Mouse (Mus musculus): ENCODE data around the gene Sipa1l3.

Gene Sipa1l3

DNA sequence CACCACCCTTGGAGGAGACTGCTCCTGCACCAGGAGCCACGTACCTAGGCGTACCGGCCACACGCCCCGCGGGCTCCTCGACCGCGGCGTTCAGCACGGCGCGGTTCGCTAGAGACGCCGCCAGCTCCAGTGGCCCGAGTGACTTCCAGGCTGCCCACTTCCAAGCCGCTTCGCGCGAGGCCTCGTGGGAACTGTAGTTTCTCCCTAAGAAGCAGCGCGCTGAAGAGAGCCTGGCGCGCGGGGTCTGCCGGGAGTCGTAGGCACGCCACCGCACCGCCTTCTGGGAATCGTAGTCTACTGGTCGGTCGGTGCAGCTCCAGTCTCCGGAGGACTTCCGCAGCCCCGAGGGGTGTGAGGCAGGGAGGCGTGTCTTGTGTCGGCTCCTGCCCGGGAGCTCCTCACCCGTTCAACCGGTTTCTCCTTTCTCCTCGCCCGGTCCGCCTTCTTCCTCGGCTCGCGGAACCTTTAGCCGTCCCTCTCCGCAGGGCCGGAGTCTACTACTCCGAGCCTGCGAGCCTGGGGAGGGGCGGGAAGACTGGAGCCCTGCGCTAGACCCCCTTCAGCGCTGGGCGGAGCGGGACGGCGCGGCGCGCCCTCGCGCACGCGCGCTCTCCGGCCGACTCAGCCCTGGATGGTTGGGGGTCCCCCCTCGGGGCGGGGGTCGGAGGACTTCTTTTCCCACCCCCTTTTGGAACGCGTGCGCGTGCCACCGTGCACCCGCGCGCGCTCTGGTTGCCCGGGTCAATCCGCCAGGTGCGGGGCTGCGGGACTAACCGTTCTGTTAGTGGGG lies at the start of gene Sipa1l3:
Sipa1l3 (minus strand) TSS at position 221 of the 790 bp plus-strand sequence.
- peak; percentile 98 to 99 for DNase-seq

- no peak for DNase-seq
Measured at GRCm38 (mm10) chr7:29563006-29563405, 44.6 kb upstream of the Sipa1l3 start.

- DNase-seq = no peak
Measured at GRCm38 (mm10) chr7:29561046-29561445, 42.6 kb upstream of the Sipa1l3 start.

- peak in 1 of 2 experiments; percentile 5 for DNase-seq
Measured at GRCm38 (mm10) chr7:29559290-29559689, 40.8 kb upstream of the Sipa1l3 start.

GRCm38 (mm10) chr7:29558744-29559143 lies 40.3 kb upstream of the Sipa1l3 start:
- DNase-seq = no peak

DNA sequence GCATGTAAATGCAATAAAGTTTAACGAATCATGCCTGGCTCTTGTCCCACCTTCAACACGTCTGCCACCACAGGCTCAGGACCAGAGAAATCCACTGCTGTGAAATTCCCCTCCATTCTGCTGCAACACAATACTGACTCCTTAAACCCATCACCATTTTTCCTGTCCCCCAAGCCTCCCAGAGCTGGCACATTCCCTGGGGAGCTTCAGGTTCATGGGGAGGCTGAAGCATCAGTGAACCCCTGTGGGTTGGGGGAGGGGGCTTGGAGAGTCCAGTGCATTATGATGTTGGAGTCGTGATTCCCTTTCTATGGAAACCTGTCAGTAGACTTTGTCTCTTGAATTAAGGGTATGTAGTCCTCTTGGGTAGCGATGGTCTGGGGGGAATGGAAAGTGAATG lies 37.8 kb upstream of the Sipa1l3 start:
- DNase-seq = no peak

DNA sequence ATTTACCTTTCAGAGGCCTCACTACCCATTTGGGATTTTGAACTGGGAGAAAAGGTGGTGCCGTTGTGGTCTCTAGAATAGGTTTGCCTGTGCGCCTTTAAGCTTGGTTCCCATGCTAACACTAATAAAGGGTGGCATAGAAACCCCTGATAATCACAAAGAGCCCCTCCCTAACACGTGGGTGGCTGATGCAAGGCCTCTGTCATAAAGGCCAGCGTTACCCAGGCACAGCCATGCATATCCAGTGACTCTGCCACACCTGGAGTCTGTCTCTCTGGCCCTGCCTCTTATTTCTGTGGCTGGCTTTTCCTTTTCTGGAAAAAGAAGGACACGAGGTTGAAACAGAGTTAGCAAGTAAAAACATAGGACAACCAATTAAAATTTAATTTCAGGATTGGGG lies 37.1 kb upstream of the Sipa1l3 start:
- no peak for DNase-seq

- DNase-seq = no peak
Measured at GRCm38 (mm10) chr7:29555051-29555450, 36.6 kb upstream of the Sipa1l3 start.

DNA sequence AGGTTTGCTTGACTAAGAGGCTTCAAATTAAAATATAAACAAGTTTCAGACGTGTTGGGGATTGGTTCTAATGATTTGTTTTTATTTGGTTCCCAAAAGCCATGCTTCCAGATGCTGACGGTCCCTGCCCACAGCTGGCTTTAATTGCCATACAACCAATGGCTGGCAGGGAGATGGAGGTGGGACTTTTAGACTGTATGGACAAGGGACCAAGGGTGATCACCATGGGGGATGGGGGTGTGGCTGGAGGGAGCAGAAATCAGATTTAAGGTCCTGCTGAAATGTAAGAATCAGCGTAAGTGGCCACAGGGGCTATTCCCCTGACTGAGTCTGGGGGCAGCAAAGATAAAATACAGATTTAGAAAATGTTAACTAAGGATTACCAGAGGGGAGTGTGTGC lies 32.2 kb upstream of the Sipa1l3 start:
- DNase-seq = no peak

- DNase-seq = no peak
Measured at GRCm38 (mm10) chr7:29541608-29542007, 23.2 kb upstream of the Sipa1l3 start.

- no peak for DNase-seq
Measured at GRCm38 (mm10) chr7:29541186-29541585, 22.7 kb upstream of the Sipa1l3 start.

- no peak for DNase-seq
Measured at GRCm38 (mm10) chr7:29540631-29541030, 22.2 kb upstream of the Sipa1l3 start.

DNA sequence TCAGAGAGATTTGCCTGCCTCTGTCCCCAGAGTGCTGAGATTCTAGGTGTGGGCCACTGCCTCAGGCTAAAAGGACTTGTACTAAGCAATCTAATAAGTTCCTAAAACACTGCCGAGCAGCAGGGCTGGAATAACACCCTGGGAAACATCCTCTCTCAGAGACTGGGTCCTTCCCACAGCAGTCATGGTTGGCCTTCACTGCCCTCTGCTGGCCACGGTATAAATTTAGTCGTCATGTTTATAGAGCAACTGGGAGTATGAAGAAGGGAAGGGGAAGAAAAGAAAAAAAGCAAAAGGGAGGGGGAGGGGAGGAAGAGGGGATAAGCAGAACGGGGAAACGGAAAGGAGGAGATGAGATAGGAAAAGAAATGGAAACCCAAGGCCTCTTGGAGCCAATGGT lies 5.3 kb upstream of the Sipa1l3 start:
- peak; percentile 70 to 86 for DNase-seq

- DNase-seq = peak; percentile 81 to 86
Measured at GRCm38 (mm10) chr7:29521841-29522575, 3.6 kb upstream of the Sipa1l3 start.

- no peak for DNase-seq
Measured at GRCm38 (mm10) chr7:29521365-29521764, 2.9 kb upstream of the Sipa1l3 start.

- DNase-seq = no peak
Measured at GRCm38 (mm10) chr7:29520794-29521193, 2.4 kb upstream of the Sipa1l3 start.

GRCm38 (mm10) chr7:29519211-29519550 lies 740 bp upstream of the Sipa1l3 start:
- DNase-seq = peak in 1 of 2 experiments; percentile 46

DNA sequence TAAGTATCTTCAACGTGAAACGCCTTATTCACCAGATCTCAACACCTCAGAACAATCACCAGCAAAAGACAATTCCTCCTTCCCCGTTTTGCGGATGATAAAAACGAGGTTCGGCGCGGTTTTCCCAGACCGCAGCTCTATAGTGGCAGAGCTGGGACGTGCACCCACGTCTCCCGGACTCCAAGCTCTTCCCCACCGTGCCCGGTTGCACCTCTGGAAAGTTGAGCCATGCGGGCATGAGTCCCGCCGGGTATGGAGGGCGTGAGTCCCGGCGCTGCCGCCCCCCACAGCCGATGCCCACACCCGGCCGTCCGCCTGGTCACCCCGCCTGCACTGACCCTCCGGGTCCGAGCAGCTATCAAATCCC lies 404 bp downstream of the Sipa1l3 start:
- no peak for DNase-seq

DNA sequence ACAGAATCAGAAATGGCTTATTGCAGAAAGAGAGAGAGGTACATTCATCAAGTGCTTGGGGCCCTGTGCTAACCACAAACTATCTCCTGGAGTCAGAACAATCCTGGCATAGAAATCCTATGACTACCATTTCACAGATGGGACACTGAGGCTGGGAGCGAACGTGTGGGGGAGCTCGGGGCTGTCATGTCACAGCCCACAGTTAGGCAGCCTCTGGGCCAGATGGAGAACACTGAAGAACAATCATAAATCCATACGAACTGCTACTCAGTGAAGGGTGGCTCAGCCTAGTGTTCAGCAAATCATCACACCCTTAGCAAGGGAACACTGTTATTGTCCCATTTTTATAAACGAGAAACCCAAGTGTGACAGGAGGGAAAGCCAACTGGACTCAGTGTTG lies 1.3 kb downstream of the Sipa1l3 start:
- no peak for DNase-seq

DNA sequence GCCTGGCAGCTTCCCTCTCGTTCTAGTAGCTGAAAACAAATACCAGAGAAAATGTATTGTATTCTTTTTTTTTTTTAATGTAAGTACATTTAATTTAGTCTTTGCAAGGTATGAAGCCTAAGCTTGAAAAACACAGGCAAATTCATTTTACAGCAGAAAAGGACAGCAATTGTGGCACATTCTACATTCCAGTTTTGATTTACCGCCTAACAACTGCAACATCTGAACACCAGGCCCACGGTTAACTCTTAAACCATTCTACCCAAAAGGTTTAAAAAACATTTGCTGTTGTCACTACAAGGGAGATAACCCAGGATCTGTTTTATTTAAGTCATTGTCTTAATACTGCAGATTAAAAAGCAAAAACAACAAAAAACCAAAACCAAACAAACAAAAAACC lies 2.8 kb downstream of the Sipa1l3 start:
- no peak for DNase-seq

DNA sequence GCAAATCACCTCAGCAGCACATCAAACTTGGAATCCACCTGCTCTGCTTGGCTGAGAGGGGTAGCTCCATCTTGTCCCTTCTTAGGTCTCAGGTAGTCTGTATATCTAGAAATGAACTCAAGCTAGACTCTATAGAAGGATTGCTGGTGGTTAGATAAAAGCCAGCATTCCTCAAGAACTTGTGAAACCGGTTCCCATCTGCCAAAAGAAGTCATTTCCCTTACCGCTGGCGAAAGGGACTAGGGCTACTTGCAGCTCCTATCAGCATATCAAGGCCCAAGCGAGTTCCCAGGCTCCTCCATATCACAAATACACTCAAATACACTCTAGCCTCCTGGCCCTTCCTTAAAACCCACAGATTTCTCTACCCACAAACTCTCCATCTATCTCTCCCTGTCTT lies 5.7 kb downstream of the Sipa1l3 start:
- no peak for DNase-seq

GRCm38 (mm10) chr7:29511598-29512275 lies 6.7 kb downstream of the Sipa1l3 start:
- DNase-seq = peak in 1 of 2 experiments; percentile 73

GRCm38 (mm10) chr7:29508522-29508921 lies 9.9 kb downstream of the Sipa1l3 start:
- no peak for DNase-seq
